8 mouse cellular contexts compared by ENCODE assay signal in genomic region chr17:24937266-24937665, GRCm38 (mm10). TPM values are rescaled to one million over a fixed set of nuclear protein-coding genes. Genes with fewer than 3 reads are reported as not detected.
DNase-seq lines count a peak whose midpoint lies in the region; ATAC-seq and TF ChIP-seq lines count a peak whose summit lies in the region.

No protein-coding gene starts in this region.

- no peak for ATAC-seq in CD4-positive, CD25-positive, alpha-beta regulatory T cell, adult 4 months
- ATAC-seq in megakaryocyte, adult 5-6 weeks (ENCODE audit: poor library complexity, severe bottlenecking), result no peak
- ATAC-seq in limb, embryonic 14.5 days (ENCODE audit: low FRiP score, low read depth), result peak; percentile 3; the same call in 1 of the 2 replicates
- ATAC-seq in stomach, embryonic 15.5 days (ENCODE audit: insufficient read depth, low FRiP score, low read depth), result no peak

- peak overlapping the region; percentile 100 for H3K4me3 ChIP-seq in megakaryocyte, embryonic 14.5 days (replicated peaks)
- H3K4me3 ChIP-seq in limb, embryonic 14.5 days (replicated peaks; ENCODE audit: low read length), result peak overlapping the region; percentile 90
- H3K4me3 ChIP-seq in stomach, embryonic 15.5 days (replicated peaks), result peak overlapping the region; percentile 68

- peak overlapping the region; percentile 55 for H3K27ac ChIP-seq in limb, embryonic 14.5 days (replicated peaks; ENCODE audit: low read depth, low read length)
- peak overlapping the region; percentile 79 for H3K27ac ChIP-seq in stomach, embryonic 15.5 days

- H3K9ac ChIP-seq in limb, embryonic 14.5 days (ENCODE audit: low read depth, low read length, severe bottlenecking), result peak overlapping the region; percentile 86
- peak overlapping the region; percentile 54; the same call in 1 of the 2 replicates for H3K9ac ChIP-seq in stomach, embryonic 15.5 days

- H3K36me3 ChIP-seq in megakaryocyte, embryonic 14.5 days (replicated peaks; ENCODE audit: low read length), result peaks cover 30% of the 10 kb centered on the region
- peaks cover 6% of the 10 kb centered on the region; the same call in 1 of the 2 replicates for H3K36me3 ChIP-seq in limb, embryonic 14.5 days (ENCODE audit: control insufficient read depth, insufficient read depth, low read length)
- no peaks in the 10 kb centered on the region for H3K36me3 ChIP-seq in stomach, embryonic 15.5 days

- peaks cover 29% of the 10 kb centered on the region for H3K4me1 ChIP-seq in megakaryocyte, embryonic 14.5 days
- H3K4me1 ChIP-seq in limb, embryonic 14.5 days (ENCODE audit: control insufficient read depth, insufficient read depth, low read length), result peaks cover 13% of the 10 kb centered on the region
- H3K4me1 ChIP-seq in stomach, embryonic 15.5 days, result peaks cover 15% of the 10 kb centered on the region

- WGBS in limb, embryonic 14.5 days, result 43% methylated on average over 6 of the region's 6 CpGs
- 46% methylated on average over 6 of the region's 6 CpGs for WGBS in stomach, embryonic 15.5 days

- H3K27me3 ChIP-seq in megakaryocyte, embryonic 14.5 days (replicated peaks), result no peaks in the 10 kb centered on the region
- no peaks in the 10 kb centered on the region for H3K27me3 ChIP-seq in limb, embryonic 14.5 days (ENCODE audit: control insufficient read depth, insufficient read depth, low read length)
- H3K27me3 ChIP-seq in stomach, embryonic 15.5 days (replicated peaks), result no peaks in the 10 kb centered on the region

- H3K4me2 ChIP-seq in limb, embryonic 14.5 days (replicated peaks; ENCODE audit: low read depth, low read length, severe bottlenecking), result peak overlapping the region; percentile 54
- H3K4me2 ChIP-seq in stomach, embryonic 15.5 days, result peak overlapping the region; percentile 83

- TF ChIP-seq POLR2A in limb, embryonic 14.5 days (IDR thresholded peaks at IDR 0.05; ENCODE audit: borderline replicate concordance, extremely low read depth, insufficient read depth, insufficient read length), result no peak

- no peaks in the 10 kb centered on the region for H3K9me3 ChIP-seq in megakaryocyte, embryonic 14.5 days
- H3K9me3 ChIP-seq in limb, embryonic 14.5 days (ENCODE audit: control insufficient read depth, low read length), result no peaks in the 10 kb centered on the region
- no peaks in the 10 kb centered on the region for H3K9me3 ChIP-seq in stomach, embryonic 15.5 days

- DNase-seq in CD4-positive, CD25-positive, alpha-beta regulatory T cell, adult 2 months (ENCODE audit: low read depth, low spot score), result peak; percentile 19
- DNase-seq in limb, embryonic 14.5 days (ENCODE audit: low spot score), result no peak
- no peak for DNase-seq in urinary bladder, postnatal 36 days (ENCODE audit: low spot score in 2 of 2)
- no peak for DNase-seq in cerebellum, postnatal 4 days (ENCODE audit: low spot score in 2 of 2)

RNA-seq across cellular contexts. Expression of gene Mapk8ip3, which starts 0.5 kb away (rescaled TPM):
- polyA plus RNA-seq in CD4-positive, CD25-positive, alpha-beta regulatory T cell, adult 4 months (2017; shearing (Covaris generic)), result 10 to 100 TPM; 31.7 to 41.9 TPM
- polyA plus RNA-seq in megakaryocyte, embryonic 14.5 days (2012; ENCODE audit: insufficient read depth, low replicate concordance), result 20.5 and 36.6 TPM in 2 replicates
- 17.3 and 17.6 TPM in 2 replicates for total RNA-seq in megakaryocyte, adult 5-6 weeks (2015)
- 20.1 and 36.1 TPM in 2 replicates for total RNA-seq in megakaryocyte, adult 5-6 weeks (2017)
- polyA plus RNA-seq in limb, embryonic 14.5 days (2012; rRNA removed), result 186 and 210 TPM in 2 replicates
- 41.4 and 46.4 TPM in 2 replicates for polyA plus RNA-seq in limb, embryonic 14.5 days (2014; fragmentation: Nextera tagmentation; extraction: Ambion mirVana)
- 29.2 and 31.3 TPM in 2 replicates for polyA plus RNA-seq in stomach, embryonic 15.5 days (2015; fragmentation: Nextera tagmentation; extraction: Ambion mirVana)

RNA-seq across cellular contexts. Expression of gene Jpt2, which starts 23.2 kb away (rescaled TPM):
- 10 to 100 TPM; 28.2 to 39.5 TPM for polyA plus RNA-seq in CD4-positive, CD25-positive, alpha-beta regulatory T cell, adult 4 months (2017; shearing (Covaris generic))
- polyA plus RNA-seq in megakaryocyte, embryonic 14.5 days (2012; ENCODE audit: insufficient read depth, low replicate concordance), result 3.5 and 8.6 TPM in 2 replicates
- total RNA-seq in megakaryocyte, adult 5-6 weeks (2015), result 60.9 and 63.8 TPM in 2 replicates
- 54.0 and 55.0 TPM in 2 replicates for total RNA-seq in megakaryocyte, adult 5-6 weeks (2017)
- polyA plus RNA-seq in limb, embryonic 14.5 days (2012; rRNA removed), result 85.4 and 89.6 TPM in 2 replicates
- polyA plus RNA-seq in limb, embryonic 14.5 days (2014; fragmentation: Nextera tagmentation; extraction: Ambion mirVana), result 98.7 and 99.0 TPM in 2 replicates
- polyA plus RNA-seq in stomach, embryonic 15.5 days (2015; fragmentation: Nextera tagmentation; extraction: Ambion mirVana), result 183 and 204 TPM in 2 replicates

RNA-seq across cellular contexts. Expression of gene Nme3, which starts 41.0 kb away (rescaled TPM):
- 10 to 100 TPM; 40.7 to 52.5 TPM for polyA plus RNA-seq in CD4-positive, CD25-positive, alpha-beta regulatory T cell, adult 4 months (2017; shearing (Covaris generic))
- 18.4 TPM in 1 of 2 replicates, not detected in the other for polyA plus RNA-seq in megakaryocyte, embryonic 14.5 days (2012; ENCODE audit: insufficient read depth, low replicate concordance)
- total RNA-seq in megakaryocyte, adult 5-6 weeks (2015), result 27.2 and 28.2 TPM in 2 replicates
- 40.9 and 45.5 TPM in 2 replicates for total RNA-seq in megakaryocyte, adult 5-6 weeks (2017)
- 30.3 and 36.5 TPM in 2 replicates for polyA plus RNA-seq in limb, embryonic 14.5 days (2012; rRNA removed)
- polyA plus RNA-seq in limb, embryonic 14.5 days (2014; fragmentation: Nextera tagmentation; extraction: Ambion mirVana), result 47.6 and 48.4 TPM in 2 replicates
- polyA plus RNA-seq in stomach, embryonic 15.5 days (2015; fragmentation: Nextera tagmentation; extraction: Ambion mirVana), result 77.5 and 79.8 TPM in 2 replicates

RNA-seq across cellular contexts. Expression of gene Mrps34, which starts 42.4 kb away (rescaled TPM):
- 10 to 100 TPM; 74.5 to 78.5 TPM for polyA plus RNA-seq in CD4-positive, CD25-positive, alpha-beta regulatory T cell, adult 4 months (2017; shearing (Covaris generic))
- 75.3 and 168 TPM in 2 replicates for polyA plus RNA-seq in megakaryocyte, embryonic 14.5 days (2012; ENCODE audit: insufficient read depth, low replicate concordance)
- total RNA-seq in megakaryocyte, adult 5-6 weeks (2015), result 30.0 and 30.1 TPM in 2 replicates
- 12.9 and 18.9 TPM in 2 replicates for total RNA-seq in megakaryocyte, adult 5-6 weeks (2017)
- polyA plus RNA-seq in limb, embryonic 14.5 days (2012; rRNA removed), result 101 and 121 TPM in 2 replicates
- polyA plus RNA-seq in limb, embryonic 14.5 days (2014; fragmentation: Nextera tagmentation; extraction: Ambion mirVana), result 82.1 and 82.7 TPM in 2 replicates
- polyA plus RNA-seq in stomach, embryonic 15.5 days (2015; fragmentation: Nextera tagmentation; extraction: Ambion mirVana), result 102 and 112 TPM in 2 replicates

RNA-seq across cellular contexts. Expression of gene Eme2, which starts 42.4 kb away (rescaled TPM):
- 10 to 100 TPM; 19.9 to 41.4 TPM for polyA plus RNA-seq in CD4-positive, CD25-positive, alpha-beta regulatory T cell, adult 4 months (2017; shearing (Covaris generic))
- polyA plus RNA-seq in megakaryocyte, embryonic 14.5 days (2012; ENCODE audit: insufficient read depth, low replicate concordance), result 5.8 and 10.0 TPM in 2 replicates
- 2.2 and 5.8 TPM in 2 replicates for total RNA-seq in megakaryocyte, adult 5-6 weeks (2015)
- total RNA-seq in megakaryocyte, adult 5-6 weeks (2017), result 13.5 and 17.4 TPM in 2 replicates
- polyA plus RNA-seq in limb, embryonic 14.5 days (2012; rRNA removed), result 39.1 and 43.9 TPM in 2 replicates
- 28.7 and 28.9 TPM in 2 replicates for polyA plus RNA-seq in limb, embryonic 14.5 days (2014; fragmentation: Nextera tagmentation; extraction: Ambion mirVana)
- polyA plus RNA-seq in stomach, embryonic 15.5 days (2015; fragmentation: Nextera tagmentation; extraction: Ambion mirVana), result 26.3 and 29.3 TPM in 2 replicates
